Mouse (Mus musculus): ENCODE measurements around the gene Nup133.

Nup133 gene

GRCm38 (mm10) chr8:123887163-123887562 is 61.9 kb downstream of the Nup133 start:
- DNase-seq (ENCODE audit: low spot score in 2 of 2): no peak

- no peak for DNase-seq (ENCODE audit: low spot score in 2 of 2)
These were observed 64.1 kb downstream of the Nup133 start for GRCm38 (mm10) chr8:123884721-123885565.

GRCm38 (mm10) chr8:123883094-123883493 is 66.0 kb downstream of the Nup133 start:
- no peak for DNase-seq (ENCODE audit: low spot score in 2 of 2)

- DNase-seq (ENCODE audit: low spot score in 2 of 2): no peak
These were observed 66.7 kb downstream of the Nup133 start for GRCm38 (mm10) chr8:123882412-123882811.

- no peak for DNase-seq (ENCODE audit: low spot score in 2 of 2)
These were observed 68.2 kb downstream of the Nup133 start for GRCm38 (mm10) chr8:123880821-123881350.

- no peak for DNase-seq (ENCODE audit: low spot score in 2 of 2)
These were observed 68.8 kb downstream of the Nup133 start for GRCm38 (mm10) chr8:123880271-123880670.

- no peak for DNase-seq (ENCODE audit: low spot score in 2 of 2)
These were observed 71.2 kb downstream of the Nup133 start for GRCm38 (mm10) chr8:123877865-123878264.

- DNase-seq (ENCODE audit: low spot score in 2 of 2): no peak
These were observed 74.7 kb downstream of the Nup133 start for GRCm38 (mm10) chr8:123874324-123874723.

GRCm38 (mm10) chr8:123873364-123873763 is 75.7 kb downstream of the Nup133 start:
- no peak for DNase-seq (ENCODE audit: low spot score in 2 of 2)

- no peak for DNase-seq (ENCODE audit: low spot score in 2 of 2)
These were observed 77.0 kb downstream of the Nup133 start for GRCm38 (mm10) chr8:123872048-123872447.

GRCm38 (mm10) chr8:123866971-123867370 is 82.1 kb downstream of the Nup133 start:
- no peak for DNase-seq (ENCODE audit: low spot score in 2 of 2)

- DNase-seq (ENCODE audit: low spot score in 2 of 2): no peak
These were observed 83.3 kb downstream of the Nup133 start for GRCm38 (mm10) chr8:123865786-123866185.

GRCm38 (mm10) chr8:123860386-123860785 is 88.7 kb downstream of the Nup133 start:
- no peak for DNase-seq (ENCODE audit: low spot score in 2 of 2)

GRCm38 (mm10) chr8:123859648-123860259 is 89.3 kb downstream of the Nup133 start, which contains the start of gene Ccsap:
Gene Ccsap (minus strand): TSS chr8:123860209.
- DNase-seq (ENCODE audit: low spot score in 2 of 2): peak; percentile 57 to 83

GRCm38 (mm10) chr8:123858941-123859647 is 90.0 kb downstream of the Nup133 start:
- DNase-seq (ENCODE audit: low spot score in 2 of 2): peak; percentile 94 to 96

- peak; percentile 28 to 74 for DNase-seq (ENCODE audit: low spot score in 2 of 2)
These were observed 90.5 kb downstream of the Nup133 start for GRCm38 (mm10) chr8:123858574-123858940.

- no peak for DNase-seq (ENCODE audit: low spot score in 2 of 2)
These were observed 91.7 kb downstream of the Nup133 start for GRCm38 (mm10) chr8:123857361-123857760.

- no peak for DNase-seq (ENCODE audit: low spot score in 2 of 2)
These were observed 94.2 kb downstream of the Nup133 start for GRCm38 (mm10) chr8:123854733-123855475.

- DNase-seq (ENCODE audit: low spot score in 2 of 2): no peak
These were observed 94.8 kb downstream of the Nup133 start for GRCm38 (mm10) chr8:123854252-123854651.

- DNase-seq (ENCODE audit: low spot score in 2 of 2): no peak
These were observed 97.5 kb downstream of the Nup133 start for GRCm38 (mm10) chr8:123851590-123851989.

GRCm38 (mm10) chr8:123849352-123849751 is 99.7 kb downstream of the Nup133 start:
- no peak for DNase-seq (ENCODE audit: low spot score in 2 of 2)

Data from spleen, postnatal 4 days (tissue).